Mouse (Mus musculus) CH12.LX (cell line): ENCODE measurements around the gene Galnt18. TPM values are rescaled to one million over a fixed set of nuclear protein-coding genes. Genes with fewer than 3 reads are reported as not detected.
A peak's percentile ranks its signal among the peaks of the same experiment; 100 is the strongest.

ENCODE experiments used
- DNase-seq: peaks from one replicate; pipeline ENCODE4 v3.0.0-alpha.2; 2013; ENCODE audit errors: extremely low read depth
- H3K27ac ChIP-seq: 2 replicates; pipeline ENCODE4 v1.5.1; 2012; ENCODE audit warnings: low read depth, mild to moderate bottlenecking, control low read depth, moderate library complexity; ENCODE audit not compliant: insufficient read depth
- H3K27me3 ChIP-seq: replicated peaks from 2 replicates; pipeline ENCODE3; 2012; ENCODE audit warnings: inconsistent platforms
- H3K36me3 ChIP-seq, 2 experiments: replicated peaks in 1 of 2; 2 replicates each; pipeline versions ENCODE3 to v1.6.1; 2012; ENCODE audit warnings: inconsistent platforms in 1 of 2, low read length in 1 of 2, mild to moderate bottlenecking in 1 of 2, mixed read lengths in 1 of 2, moderate library complexity in 1 of 2; ENCODE audit not compliant: control insufficient read depth in 1 of 2, insufficient read depth in 1 of 2
- H3K4me1 ChIP-seq, 2 experiments: 2 replicates each; pipeline ENCODE4 v1.6.1; 2012; ENCODE audit warnings: inconsistent platforms in 1 of 2, moderate library complexity in 1 of 2; ENCODE audit not compliant: insufficient read depth in 2 of 2, control insufficient read depth in 1 of 2
- H3K4me2 ChIP-seq: 2 replicates; pipeline ENCODE4 v1.6.1; 2012; ENCODE audit warnings: low read depth, mild to moderate bottlenecking, control low read depth; ENCODE audit not compliant: poor library complexity, insufficient read depth, severe bottlenecking
- H3K4me3 ChIP-seq, 3 experiments: fragments of 150-350 bp in 1 of 3; sonication (generic) in 1 of 3; replicated peaks in 1 of 3; 2 replicates each; pipeline versions ENCODE3 to v1.5.1; 2011 to 2012; ENCODE audit warnings: low read depth in 2 of 3, low read length in 2 of 3, mild to moderate bottlenecking in 2 of 3, moderate library complexity in 2 of 3, control low read depth in 1 of 3, improper control_type of control experiment in 1 of 3, inconsistent platforms in 1 of 3, mixed read lengths in 1 of 3; ENCODE audit not compliant: poor library complexity in 1 of 3
- H3K79me2 ChIP-seq: replicated peaks from 2 replicates; pipeline ENCODE4 v1.6.1; 2012; ENCODE audit warnings: mild to moderate bottlenecking, moderate library complexity; ENCODE audit not compliant: control insufficient read depth, poor library complexity, insufficient read depth, severe bottlenecking; ENCODE audit errors: extremely low read depth
- H3K9ac ChIP-seq: 2 replicates; pipeline ENCODE4 v1.6.1; 2012; ENCODE audit warnings: low read depth, mild to moderate bottlenecking, control low read depth, moderate library complexity; ENCODE audit not compliant: insufficient read depth
- H3K9me3 ChIP-seq: replicated peaks from 2 replicates; pipeline ENCODE3; 2012; ENCODE audit warnings: low read length, inconsistent platforms, mixed read lengths
- BHLHE40 ChIP-seq: IDR thresholded peaks from 2 replicates; pipeline ENCODE4 v1.6.1; 2011; ENCODE audit warnings: mild to moderate bottlenecking, low read depth, low read length, improper control_type of control experiment
- CTCF ChIP-seq, 2 experiments: IDR thresholded peaks in 1 of 2; conservative IDR thresholded peaks in 1 of 2; 2 replicates each; pipeline ENCODE4 v1.5.1; 2011 to 2012; ENCODE audit warnings: low read depth in 2 of 2, low read length in 2 of 2, improper control_type of control experiment in 1 of 2, inconsistent platforms in 1 of 2, mild to moderate bottlenecking in 1 of 2, moderate library complexity in 1 of 2
- E2F4 ChIP-seq: IDR thresholded peaks from 2 replicates; pipeline ENCODE4 v1.6.1; 2011; ENCODE audit warnings: low read depth, low read length, improper control_type of control experiment; ENCODE audit not compliant: insufficient replicate concordance
- EP300 ChIP-seq: IDR thresholded peaks from 2 replicates; pipeline ENCODE4 v1.6.1; 2011; ENCODE audit warnings: low read length, improper control_type of control experiment
- MAFK ChIP-seq: IDR thresholded peaks from 2 replicates; pipeline ENCODE4 v1.6.1; 2011; ENCODE audit warnings: low read length, improper control_type of control experiment; ENCODE audit not compliant: insufficient replicate concordance
- MAX ChIP-seq: IDR thresholded peaks from 2 replicates; pipeline ENCODE4 v1.6.1; 2011; ENCODE audit warnings: low read length, improper control_type of control experiment
- NRF1 ChIP-seq: IDR thresholded peaks from 2 replicates; pipeline ENCODE4 v1.6.1; 2014; ENCODE audit warnings: low read depth, mild to moderate bottlenecking, inconsistent platforms, low read length, improper control_type of control experiment, moderate library complexity
- RAD21 ChIP-seq: IDR thresholded peaks from 2 replicates; pipeline ENCODE4 v1.6.1; 2011; ENCODE audit warnings: low read depth, mild to moderate bottlenecking, low read length, improper control_type of control experiment, moderate library complexity
- RCOR1 ChIP-seq: conservative IDR thresholded peaks from 2 replicates; pipeline ENCODE4 v1.6.1; 2012; ENCODE audit warnings: low read depth, mild to moderate bottlenecking, inconsistent platforms, low read length, improper control_type of control experiment
- TBP ChIP-seq: conservative IDR thresholded peaks from 2 replicates; pipeline ENCODE4 v1.6.1; 2011; ENCODE audit warnings: low read depth, low read length, improper control_type of control experiment
- USF2 ChIP-seq: conservative IDR thresholded peaks from 2 replicates; pipeline ENCODE4 v1.6.1; 2011; ENCODE audit warnings: low read depth, low read length, improper control_type of control experiment
- ZKSCAN1 ChIP-seq: IDR thresholded peaks from 2 replicates; pipeline ENCODE4 v1.6.1; 2012; ENCODE audit warnings: low read depth, inconsistent platforms, low read length, improper control_type of control experiment, borderline replicate concordance
- ZMIZ1 ChIP-seq: IDR thresholded peaks from 2 replicates; pipeline ENCODE4 v1.6.1; 2012; ENCODE audit warnings: low read depth, mild to moderate bottlenecking, inconsistent platforms, low read length, improper control_type of control experiment
- dilution Hi-C: fragments of 300-500 bp; cut with MboI; formaldehyde crosslinking; loops from 2 replicates; pipeline ENCODE4 v1.14.3; 2020; ENCODE audit warnings: low sequenced_read_pairs; ENCODE audit not compliant: extremely low pct_unique_long_range_greater_than_20kb, extremely low pct_ligation_motif_present
- in situ Hi-C: fragments of 300-500 bp; cut with MboI; formaldehyde crosslinking; loops from 3 replicates; pipeline ENCODE4 v1.14.3; 2019; ENCODE audit warnings: low sequenced_read_pairs, low pct_ligation_motif_present, low pct_unique_long_range_greater_than_20kb, mixed read lengths
- polyA plus RNA-seq: library from polyadenylated mRNA; unstranded; fragments of >175 nt; gene quantifications from 2 replicates; pipeline ENCODE4 v1.2.1, GENCODE M21; 2012; ENCODE audit warnings: low read depth; ENCODE audit not compliant: insufficient read length
- total RNA-seq, 2 experiments: library from RNA; depleted of rRNA; stranded (reverse); fragments of 300-350 nt in 1 of 2; fragments of >200 nt in 1 of 2; gene quantifications; 2 replicates each; pipeline ENCODE4 v1.2.3; 2012 to 2014

The Galnt18 gene
- total and polyA plus RNA-seq, 3 experiments = 0.04 TPM; not detected in 2

DNA sequence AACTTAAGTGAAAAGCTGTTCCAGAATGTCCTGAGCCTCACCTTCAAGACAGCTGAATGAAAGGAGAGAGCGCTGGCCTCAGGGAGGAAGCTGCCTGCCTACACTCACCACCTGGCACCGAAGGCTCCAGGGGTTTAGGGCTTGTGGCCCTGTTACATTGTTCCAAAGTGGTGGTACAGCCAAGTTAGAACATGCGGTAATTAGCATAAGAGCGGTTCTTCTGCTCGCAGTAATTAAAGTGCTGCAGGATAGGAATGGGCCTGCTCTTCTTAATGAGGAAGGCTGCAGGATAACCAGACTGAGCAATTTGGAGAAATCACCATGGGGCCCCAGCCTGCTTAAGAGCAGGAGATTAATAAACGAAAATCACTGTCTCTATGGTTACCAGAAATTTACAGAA is 179.0 kb downstream of the Galnt18 start:
- DNase-seq = no peak

DNA sequence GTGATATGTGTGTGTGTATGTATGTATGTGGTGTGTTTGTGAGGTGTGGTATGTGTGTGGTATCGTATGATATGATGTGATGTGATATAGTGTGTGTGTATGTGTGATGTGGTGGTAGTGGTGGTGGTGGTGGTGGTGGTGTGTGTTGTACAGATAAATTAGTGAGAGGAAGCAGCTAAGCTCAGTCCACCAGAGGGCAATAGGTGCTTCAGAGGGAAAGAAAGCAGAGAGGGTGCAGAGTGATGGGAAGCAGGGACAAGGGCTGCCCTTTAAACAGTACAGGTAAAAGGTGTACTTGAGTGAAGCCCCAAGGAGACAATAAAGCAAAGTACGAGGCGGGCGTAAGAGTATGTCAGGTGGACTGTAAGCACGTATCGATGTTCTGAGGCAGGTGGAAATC is 186.1 kb downstream of the Galnt18 start:
- no peak overlapping the region for H3K4me3 ChIP-seq
- no peaks in the 10 kb centered on the region for H3K9me3 ChIP-seq
- no peak for DNase-seq
- no peak overlapping the region for H3K4me2 ChIP-seq
- no peaks in the 10 kb centered on the region for H3K4me1 ChIP-seq
- no peak overlapping the region for H3K27ac ChIP-seq
- no peaks in the 10 kb centered on the region for H3K36me3 ChIP-seq
- TF ChIP-seq MAFK = no peak
- TF ChIP-seq, all 38 proteins: peak for 0
- Histone ChIP-seq H3K9ac (no peak overlapping the region), H3K27me3 (peaks cover 47% of the 10 kb centered on the region), H3K79me2 (no peaks in the 10 kb centered on the region)
- in situ Hi-C loops = no loop called here
- dilution Hi-C loops = no loop called here

More for the DNA sequence above, 179.0 kb downstream of the Galnt18 start:
- no peak overlapping the region for H3K27ac ChIP-seq
- H3K36me3 ChIP-seq = no peaks in the 10 kb centered on the region
- H3K79me2 ChIP-seq = no peaks in the 10 kb centered on the region
- peaks cover 0 to 10% of the 10 kb centered on the region in 2 experiments; a peak in 1 of 4 replicates for H3K4me1 ChIP-seq
- TF ChIP-seq TBP = no peak
- dilution Hi-C loops (no loop called here), in situ Hi-C loops (no loop called here)
- no peak overlapping the region for H3K4me3 ChIP-seq
- H3K27me3 ChIP-seq = peaks cover 46% of the 10 kb centered on the region
- H3K4me2 ChIP-seq = no peak overlapping the region
- H3K9me3 ChIP-seq = no peaks in the 10 kb centered on the region
- H3K9ac ChIP-seq = no peak overlapping the region

DNA sequence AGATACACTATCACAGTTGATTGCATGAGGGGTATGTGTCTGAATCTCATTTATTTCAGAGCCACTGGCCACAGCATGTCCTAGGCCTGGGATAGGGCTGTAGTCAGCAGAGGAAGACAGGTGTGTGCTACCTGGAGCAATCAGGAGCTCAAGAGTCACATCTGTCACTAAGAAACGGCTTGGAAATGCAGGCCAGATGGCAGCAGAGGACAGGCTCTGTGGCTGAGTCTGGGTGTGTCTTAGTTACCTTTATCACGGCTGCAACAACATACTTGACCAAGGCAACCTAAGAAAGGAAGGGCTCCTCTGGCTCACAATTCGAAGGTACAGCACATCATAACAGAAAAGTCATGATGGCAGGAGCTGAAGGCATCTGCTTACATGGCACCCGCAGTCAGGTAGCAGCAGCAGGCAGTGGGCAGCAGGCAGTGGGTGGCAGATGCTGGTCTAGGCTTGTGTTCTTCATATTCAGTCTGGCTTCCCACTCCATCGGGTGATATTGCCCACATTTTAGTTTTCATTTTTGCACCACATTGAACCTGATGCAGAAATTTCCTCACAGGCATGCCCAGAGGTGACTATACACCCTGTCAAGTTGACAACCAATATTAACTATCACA is 190.2 kb downstream of the Galnt18 start:
- in situ Hi-C loops = no loop called here
- Histone ChIP-seq H3K27ac (no peak overlapping the region), H3K27me3 (peaks cover 36% of the 10 kb centered on the region)

More for the DNA sequence above, 190.2 kb downstream of the Galnt18 start:
- no peak for DNase-seq
- H3K4me3 ChIP-seq = no peak overlapping the region
- no peak overlapping the region for H3K4me2 ChIP-seq
- H3K9ac ChIP-seq = no peak overlapping the region
- no peaks in the 10 kb centered on the region for H3K36me3 ChIP-seq
- no peaks in the 10 kb centered on the region for H3K79me2 ChIP-seq
- H3K9me3 ChIP-seq = no peaks in the 10 kb centered on the region
- no peaks in the 10 kb centered on the region for H3K4me1 ChIP-seq
- TF ChIP-seq E2F4 = no peak
- TF ChIP-seq RCOR1 = no peak
- no peak for TF ChIP-seq EP300
- TF ChIP-seq USF2 = no peak
- no peak for TF ChIP-seq BHLHE40
- TF ChIP-seq CTCF (conservative IDR thresholded peaks at IDR 0.05 in 1 of 2, IDR thresholded peaks at IDR 0.05 in 1 of 2; ENCODE audit: low read depth in 2 of 2, low read length in 2 of 2) = 0 out of 4 replicates have a peak, but pooled peaks of 1 of the 2 experiments have one; percentile 11
- no peak for TF ChIP-seq MAFK
- no peak for TF ChIP-seq ZKSCAN1
- no peak for TF ChIP-seq ZMIZ1
- no peak for TF ChIP-seq MAX
- TF ChIP-seq NRF1 = no peak
- peak; percentile 7 for TF ChIP-seq RAD21
- dilution Hi-C loops = no loop called here
